Mouse (Mus musculus): ENCODE measurements around the gene Hsdl1.

The Hsdl1 gene

DNA sequence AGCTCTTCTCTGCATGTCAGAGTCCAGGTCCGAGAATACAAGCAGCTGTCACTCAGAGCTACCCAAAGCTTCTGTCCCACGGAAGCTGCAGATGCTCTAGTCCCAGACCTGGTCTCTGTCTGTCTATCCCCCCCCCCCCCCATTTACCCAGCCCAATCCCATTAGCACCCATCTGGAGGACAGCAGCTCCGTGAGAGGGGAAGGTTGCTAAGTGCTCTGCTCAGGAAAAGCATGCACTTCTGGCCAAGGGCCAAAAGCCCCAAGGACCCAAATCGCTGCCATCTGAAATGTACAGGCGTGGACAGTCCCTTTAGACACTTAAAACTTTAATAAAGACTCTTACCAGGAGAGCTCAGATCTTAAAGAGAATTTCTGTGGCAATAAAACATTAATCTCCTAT, 58.3 kb downstream of the Hsdl1 start:
- DNase-seq, result peak; percentile 48

DNA sequence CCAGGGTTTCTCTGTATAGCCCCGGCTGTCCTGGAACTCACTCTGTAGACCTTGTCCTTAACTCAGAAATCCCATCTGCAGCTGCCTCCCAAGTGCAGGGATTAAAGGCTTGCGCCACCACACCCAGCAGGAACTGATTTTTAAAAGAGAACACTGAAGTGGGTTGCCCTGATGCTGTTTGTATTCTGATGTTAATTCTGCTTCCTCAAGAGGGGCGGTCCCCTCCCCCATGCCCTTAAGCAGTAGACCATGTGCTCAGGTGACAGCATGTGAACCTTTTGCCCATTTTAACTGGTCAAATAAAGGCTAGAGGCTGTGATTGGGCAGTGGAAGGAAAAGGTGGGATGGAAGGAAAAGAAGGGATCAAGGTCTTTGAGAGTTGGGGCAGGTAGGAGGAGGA, 59.2 kb downstream of the Hsdl1 start:
- no peak for DNase-seq

DNA sequence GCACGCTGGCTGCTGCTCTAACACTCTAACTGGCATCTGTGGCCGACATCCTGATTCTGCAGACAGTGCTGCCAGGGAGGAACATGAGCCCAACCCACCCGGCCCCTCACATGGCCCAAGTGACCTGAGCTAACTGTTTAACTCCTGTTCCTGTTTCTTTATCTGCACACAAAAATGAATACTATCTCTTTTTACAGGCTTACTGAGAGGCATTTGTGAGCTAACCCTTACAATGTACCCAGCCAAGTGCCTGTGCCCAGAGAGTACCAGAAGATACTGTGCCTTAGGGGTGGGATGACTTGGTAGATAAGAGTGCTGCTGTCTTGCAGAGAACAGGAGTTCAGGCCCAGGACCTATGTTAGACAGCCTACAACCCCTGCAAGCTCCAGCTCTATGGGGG, 60.0 kb downstream of the Hsdl1 start:
- DNase-seq, result no peak

DNA sequence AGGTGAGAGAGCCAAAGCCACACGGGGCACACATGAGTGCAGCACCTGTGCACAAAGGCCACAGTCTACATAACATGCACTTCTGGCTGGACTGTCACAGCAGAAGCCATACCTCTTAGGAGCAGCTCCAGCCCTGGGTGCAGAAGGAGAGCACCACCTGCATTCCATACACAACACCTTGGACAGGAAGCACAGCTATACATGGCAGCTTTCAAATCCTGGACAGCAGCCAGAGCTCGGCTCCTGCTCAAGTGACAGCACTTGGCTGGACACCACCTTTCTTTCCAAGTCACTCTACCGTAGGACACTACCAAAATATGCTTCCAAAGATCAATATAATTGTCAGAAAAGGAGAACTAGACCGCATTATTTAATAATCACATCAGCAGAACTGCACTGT, 61.6 kb downstream of the Hsdl1 start:
- DNase-seq, result peak; percentile 78 to 80
